Mouse (Mus musculus) ES-E14 (cell line): ENCODE results near the gene Tshz2.

Source experiments
- CHD2 ChIP-seq: IDR thresholded peaks from 2 replicates; pipeline ENCODE4 v1.6.1; 2014; ENCODE audit warnings: mild to moderate bottlenecking, low read depth, low read length, inconsistent platforms
- HCFC1 ChIP-seq: IDR thresholded peaks from 2 replicates; pipeline ENCODE4 v1.6.1; 2012; ENCODE audit warnings: low read length, inconsistent platforms, borderline replicate concordance; ENCODE audit not compliant: insufficient read depth
- ZC3H11A ChIP-seq: IDR thresholded peaks from 2 replicates; pipeline ENCODE4 v1.6.1; 2012; ENCODE audit warnings: low read depth, mild to moderate bottlenecking, inconsistent platforms, low read length, borderline replicate concordance
- ZNF384 ChIP-seq: IDR thresholded peaks from 2 replicates; pipeline ENCODE4 v1.6.1; 2012; ENCODE audit warnings: low read depth, low read length, inconsistent platforms

- TF ChIP-seq CHD2 (no peak), ZC3H11A (peak; percentile 98), HCFC1 (peak; percentile 70; the same call in 1 of the 2 replicates), ZNF384 (no peak)
Measured at GRCm38 (mm10) chr2:170101132-170101531, 468.3 kb downstream of the Tshz2 start.
